Mouse (Mus musculus) neural tube, embryonic 11.5 days (tissue): ENCODE measurements around the gene Tmem33. TPM values are rescaled to one million over a fixed set of nuclear protein-coding genes. Genes with fewer than 3 reads are reported as not detected.

Source experiments
- ATAC-seq: fragments of 200-750 bp; cut with Nextera tagmentation; 2 replicates; pipeline ENCODE4 v1.8.0; 2017; ENCODE audit warnings: moderate number of reproducible peaks, mild to moderate bottlenecking, moderate TSS enrichment, moderate library complexity; ENCODE audit not compliant: insufficient read depth, low FRiP score, low TSS enrichment
- DNase-seq: peaks from one replicate; pipeline ENCODE4 v3.0.0-alpha.2; 2015; ENCODE audit warnings: low spot score
- H3K27ac ChIP-seq: fragments of 300-500 bp; sonication (generic); 2 replicates; pipeline ENCODE4 v1.5.1; 2014; ENCODE audit warnings: low read depth, mild to moderate bottlenecking, low read length
- H3K27me3 ChIP-seq: fragments of 300-500 bp; sonication (generic); 2 replicates; pipeline ENCODE4 v1.6.1; 2014; ENCODE audit warnings: mild to moderate bottlenecking, low read length, mixed read lengths; ENCODE audit not compliant: control insufficient read depth, insufficient read depth
- H3K36me3 ChIP-seq: fragments of 300-500 bp; sonication (generic); 2 replicates; pipeline ENCODE4 v1.6.1; 2014; ENCODE audit warnings: mild to moderate bottlenecking, low read length, moderate library complexity, mixed read lengths; ENCODE audit not compliant: control insufficient read depth, insufficient read depth
- H3K4me1 ChIP-seq: fragments of 300-500 bp; sonication (generic); 2 replicates; pipeline ENCODE4 v1.6.1; 2014; ENCODE audit warnings: low read length, mixed read lengths; ENCODE audit not compliant: control insufficient read depth, insufficient read depth
- H3K4me2 ChIP-seq: fragments of 300-500 bp; sonication (generic); 2 replicates; pipeline ENCODE4 v1.6.1; 2014; ENCODE audit warnings: low read depth, mild to moderate bottlenecking, moderate library complexity
- H3K4me3 ChIP-seq: fragments of 300-500 bp; sonication (generic); 2 replicates; pipeline ENCODE4 v1.5.1; 2014; ENCODE audit warnings: low read depth, low read length
- H3K9ac ChIP-seq: fragments of 300-500 bp; sonication (generic); 2 replicates; pipeline ENCODE4 v1.6.1; 2014; ENCODE audit warnings: mild to moderate bottlenecking, low read length
- H3K9me3 ChIP-seq: fragments of 300-500 bp; sonication (generic); 2 replicates; pipeline ENCODE4 v1.6.1; 2016; ENCODE audit warnings: low read length; ENCODE audit not compliant: control insufficient read depth
- WGBS: fragments of 180-500 bp; shearing (Covaris S2); extraction: QIAGEN DNeasy Blood & Tissue Kit; methylation state at CpG from one replicate; pipeline ENCODE4 v1.1.7; 2014; 5-methylcytosine and 5-hydroxymethylcytosine counted together
- polyA plus RNA-seq: library from polyadenylated mRNA; unstranded; fragments of >200 nt; fragmentation: Nextera tagmentation; extraction: Ambion mirVana; gene quantifications from 2 replicates; pipeline ENCODE4 v1.2.1, GENCODE M21; 2014

Gene Tmem33
- polyA plus RNA-seq, 1 experiment from 2014 or later = 104 TPM

- WGBS = 56% methylated on average over 1 of the region's 1 CpGs
- no peak for ATAC-seq
- H3K4me3 ChIP-seq = no peak overlapping the region
These were observed 63.7 kb downstream of the Tmem33 start for GRCm38 (mm10) chr5:67324032-67324431.

GRCm38 (mm10) chr5:67340811-67341210 lies 80.4 kb downstream of the Tmem33 start:
- 96% methylated on average over 6 of the region's 6 CpGs for WGBS
- DNase-seq = no peak
- peaks cover 3% of the 10 kb centered on the region; the same call in 1 of the 2 replicates for H3K36me3 ChIP-seq

More at GRCm38 (mm10) chr5:67324032-67324431, 63.7 kb downstream of the Tmem33 start:
- Histone ChIP-seq H3K27me3 (no peaks in the 10 kb centered on the region), H3K27ac (no peak overlapping the region), H3K36me3 (no peaks in the 10 kb centered on the region), H3K4me2 (no peak overlapping the region), H3K4me1 (no peaks in the 10 kb centered on the region), H3K9me3 (no peaks in the 10 kb centered on the region), H3K9ac (no peak overlapping the region)
- no peak for DNase-seq

More at GRCm38 (mm10) chr5:67340811-67341210, 80.4 kb downstream of the Tmem33 start:
- Histone ChIP-seq H3K4me1 (no peaks in the 10 kb centered on the region), H3K9me3 (no peaks in the 10 kb centered on the region), H3K4me3 (no peak overlapping the region), H3K4me2 (no peak overlapping the region), H3K27ac (no peak overlapping the region), H3K27me3 (no peaks in the 10 kb centered on the region), H3K9ac (no peak overlapping the region)
- no peak for ATAC-seq

Other genes with a start within 250 kb of the Tmem33 start
- gene Phox2b, start 161.3 kb upstream of the Tmem33 start, polyA plus RNA-seq = 1.5 and 3.2 TPM in 2 replicates
- gene Slc30a9, start 46.4 kb downstream of the Tmem33 start, polyA plus RNA-seq = 152 and 154 TPM in 2 replicates
- gene Bend4, start 167.7 kb downstream of the Tmem33 start, polyA plus RNA-seq = 10.0 and 10.8 TPM in 2 replicates